Mouse (Mus musculus) stomach, embryonic 16.5 days (tissue): ENCODE results near the gene Rps16. TPM values are rescaled to one million over a fixed set of nuclear protein-coding genes. Genes with fewer than 3 reads are reported as not detected.
A peak's percentile ranks its signal among the peaks of the same experiment; 100 is the strongest.

Experiments
- ATAC-seq: fragments of 200-750 bp; cut with Nextera tagmentation; 2 replicates; pipeline ENCODE4 v1.8.0; 2017; ENCODE audit warnings: moderate number of reproducible peaks, moderate TSS enrichment; ENCODE audit not compliant: insufficient read depth, low FRiP score
- H3K27ac ChIP-seq: fragments of 300-500 bp; sonication (generic); 2 replicates; pipeline ENCODE4 v1.5.1; 2014; ENCODE audit warnings: low read length
- H3K27me3 ChIP-seq: fragments of 300-500 bp; sonication (generic); 2 replicates; pipeline ENCODE4 v1.6.1; 2014; ENCODE audit warnings: low read length, control low read depth, mixed read lengths; ENCODE audit not compliant: control insufficient read depth, insufficient read depth
- H3K36me3 ChIP-seq: fragments of 300-500 bp; sonication (generic); 2 replicates; pipeline ENCODE4 v1.6.1; 2014; ENCODE audit warnings: low read length; ENCODE audit not compliant: control insufficient read depth, insufficient read depth
- H3K4me1 ChIP-seq: fragments of 300-500 bp; sonication (generic); 2 replicates; pipeline ENCODE4 v1.6.1; 2014; ENCODE audit warnings: low read length, control low read depth, mixed read lengths; ENCODE audit not compliant: control insufficient read depth, insufficient read depth
- H3K4me2 ChIP-seq: fragments of 300-500 bp; sonication (generic); 2 replicates; pipeline ENCODE4 v1.6.1; 2014; ENCODE audit warnings: low read depth, low read length, mixed read lengths
- H3K4me3 ChIP-seq: fragments of 300-500 bp; sonication (generic); replicated peaks from 2 replicates; pipeline ENCODE4 v1.5.1; 2014; ENCODE audit warnings: mild to moderate bottlenecking, low read length
- H3K9ac ChIP-seq: fragments of 300-500 bp; sonication (generic); 2 replicates; pipeline ENCODE4 v1.6.1; 2014; ENCODE audit warnings: low read length
- H3K9me3 ChIP-seq: fragments of 300-500 bp; sonication (generic); replicated peaks from 2 replicates; pipeline ENCODE4 v1.6.1; 2016; ENCODE audit warnings: low read length, control low read depth; ENCODE audit not compliant: control insufficient read depth
- WGBS: fragments of 180-500 bp; shearing (Covaris S2); extraction: QIAGEN DNeasy Blood & Tissue Kit; methylation state at CpG from one replicate; pipeline ENCODE4 v1.1.7; 2014; 5-methylcytosine and 5-hydroxymethylcytosine counted together
- polyA plus RNA-seq: library from polyadenylated mRNA; unstranded; fragments of >200 nt; fragmentation: Nextera tagmentation; extraction: Ambion mirVana; gene quantifications from 2 replicates; pipeline ENCODE4 v1.2.1, GENCODE M21; 2015

The Rps16 gene
- polyA plus RNA-seq, 1 experiment from 2014 or later: 962 TPM

- no peaks in the 10 kb centered on the region for H3K27me3 ChIP-seq
- 83% methylated on average over 3 of the region's 3 CpGs for WGBS
- no peak overlapping the region for H3K27ac ChIP-seq
- no peak for ATAC-seq
- no peaks in the 10 kb centered on the region for H3K9me3 ChIP-seq
- H3K4me2 ChIP-seq: no peak overlapping the region
- H3K9ac ChIP-seq: no peak overlapping the region
- H3K4me1 ChIP-seq: peaks cover 28% of the 10 kb centered on the region
- peaks cover 28% of the 10 kb centered on the region for H3K36me3 ChIP-seq
- H3K4me3 ChIP-seq: no peak overlapping the region
Observed at GRCm38 (mm10) chr7:28355221-28355620, 4.8 kb downstream of the Rps16 start.

- H3K36me3 ChIP-seq: peaks cover 37% of the 10 kb centered on the region
- H3K27me3 ChIP-seq: no peaks in the 10 kb centered on the region
- peak overlapping the region; percentile 71 for H3K27ac ChIP-seq
- WGBS: 10% methylated on average over 5 of the region's 5 CpGs
- no peak overlapping the region for H3K4me3 ChIP-seq
- H3K9ac ChIP-seq: peak overlapping the region; percentile 43; the same call in 1 of the 2 replicates
- H3K4me2 ChIP-seq: 0 out of 2 replicates have a peak overlapping the region, but pooled peaks have one; percentile 27
- peak; percentile 59 for ATAC-seq
- peaks cover 22% of the 10 kb centered on the region for H3K4me1 ChIP-seq
- H3K9me3 ChIP-seq: no peaks in the 10 kb centered on the region
Observed at GRCm38 (mm10) chr7:28356981-28357380, 6.5 kb downstream of the Rps16 start.

GRCm38 (mm10) chr7:28357984-28358383 is 7.5 kb downstream of the Rps16 start:
- peak; percentile 25; the same call in 1 of the 2 replicates for ATAC-seq
- peaks cover 39% of the 10 kb centered on the region for H3K36me3 ChIP-seq
- 1% methylated on average over 5 of the region's 5 CpGs for WGBS
- H3K4me3 ChIP-seq: no peak overlapping the region
- peak overlapping the region; percentile 43 for H3K9ac ChIP-seq
- peaks cover 21% of the 10 kb centered on the region for H3K4me1 ChIP-seq
- no peaks in the 10 kb centered on the region for H3K27me3 ChIP-seq
- H3K27ac ChIP-seq: peak overlapping the region; percentile 71
- H3K9me3 ChIP-seq: no peaks in the 10 kb centered on the region
- H3K4me2 ChIP-seq: peak overlapping the region; percentile 27

- H3K36me3 ChIP-seq: peaks cover 34% of the 10 kb centered on the region
- ATAC-seq: no peak
Observed at GRCm38 (mm10) chr7:28358431-28358830, 8.0 kb downstream of the Rps16 start.

GRCm38 (mm10) chr7:28359854-28360253 is 9.4 kb downstream of the Rps16 start:
- ATAC-seq: no peak
- H3K4me3 ChIP-seq: no peak overlapping the region
- H3K4me2 ChIP-seq: no peak overlapping the region
- no peaks in the 10 kb centered on the region for H3K27me3 ChIP-seq
- no peak overlapping the region for H3K27ac ChIP-seq
- H3K9ac ChIP-seq: no peak overlapping the region
- H3K4me1 ChIP-seq: peaks cover 21% of the 10 kb centered on the region
- H3K9me3 ChIP-seq: no peaks in the 10 kb centered on the region
- H3K36me3 ChIP-seq: peaks cover 25% of the 10 kb centered on the region
- 88% methylated on average over 10 of the region's 10 CpGs for WGBS

More at GRCm38 (mm10) chr7:28358431-28358830, 8.0 kb downstream of the Rps16 start:
- peaks cover 21% of the 10 kb centered on the region for H3K4me1 ChIP-seq
- H3K4me3 ChIP-seq: no peak overlapping the region
- H3K9ac ChIP-seq: no peak overlapping the region
- no peak overlapping the region for H3K4me2 ChIP-seq
- H3K27ac ChIP-seq: peak overlapping the region; percentile 71
- no peaks in the 10 kb centered on the region for H3K9me3 ChIP-seq
- H3K27me3 ChIP-seq: no peaks in the 10 kb centered on the region
- 49% methylated on average over 7 of the region's 7 CpGs for WGBS

GRCm38 (mm10) chr7:28360291-28360690 is 9.8 kb downstream of the Rps16 start:
- WGBS: 89% methylated on average over 6 of the region's 6 CpGs
- no peak overlapping the region for H3K9ac ChIP-seq
- H3K4me2 ChIP-seq: no peak overlapping the region
- peaks cover 21% of the 10 kb centered on the region for H3K4me1 ChIP-seq
- peaks cover 27% of the 10 kb centered on the region for H3K36me3 ChIP-seq
- no peaks in the 10 kb centered on the region for H3K9me3 ChIP-seq
- no peak overlapping the region for H3K4me3 ChIP-seq
- ATAC-seq: no peak
- H3K27ac ChIP-seq: no peak overlapping the region
- no peaks in the 10 kb centered on the region for H3K27me3 ChIP-seq

- Histone ChIP-seq H3K4me3 (no peak overlapping the region), H3K27ac (no peak overlapping the region), H3K9ac (no peak overlapping the region), H3K9me3 (no peaks in the 10 kb centered on the region), H3K4me2 (no peak overlapping the region), H3K27me3 (no peaks in the 10 kb centered on the region), H3K4me1 (peaks cover 19% of the 10 kb centered on the region), H3K36me3 (peaks cover 31% of the 10 kb centered on the region)
- 95% methylated on average over 20 of the region's 20 CpGs for WGBS
- ATAC-seq: no peak
Observed at GRCm38 (mm10) chr7:28361647-28362341, 11.3 kb downstream of the Rps16 start.

GRCm38 (mm10) chr7:28362441-28363060 is 12.1 kb downstream of the Rps16 start:
- 81% methylated on average over 16 of the region's 16 CpGs for WGBS
- Histone ChIP-seq H3K36me3 (peaks cover 31% of the 10 kb centered on the region), H3K27me3 (no peaks in the 10 kb centered on the region), H3K4me2 (no peak overlapping the region), H3K4me1 (peaks cover 12% of the 10 kb centered on the region), H3K9me3 (no peaks in the 10 kb centered on the region), H3K4me3 (no peak overlapping the region), H3K9ac (no peak overlapping the region), H3K27ac (no peak overlapping the region)
- ATAC-seq: no peak

- 91% methylated on average over 16 of the region's 16 CpGs for WGBS
- H3K27me3 ChIP-seq: no peaks in the 10 kb centered on the region
- H3K9ac ChIP-seq: no peak overlapping the region
- no peak for ATAC-seq
- peaks cover 23% of the 10 kb centered on the region for H3K36me3 ChIP-seq
- peaks cover 18% of the 10 kb centered on the region for H3K4me1 ChIP-seq
- no peak overlapping the region for H3K27ac ChIP-seq
- no peaks in the 10 kb centered on the region for H3K9me3 ChIP-seq
- H3K4me2 ChIP-seq: no peak overlapping the region
- H3K4me3 ChIP-seq: no peak overlapping the region
Observed at GRCm38 (mm10) chr7:28367663-28368275, 17.3 kb downstream of the Rps16 start.
